Mouse (Mus musculus): Measurements from ENCODE around the gene Gm10553. TPM values are rescaled to one million over a fixed set of nuclear protein-coding genes. Genes with fewer than 3 reads are reported as not detected.
"Not testable (repeated sequence)": the region's sequence is repeated elsewhere in the genome, so short reads cannot be mapped to it uniquely, and the experiment has no call there.

The Gm10553 gene
- total RNA-seq (2022), result not detected

DNA sequence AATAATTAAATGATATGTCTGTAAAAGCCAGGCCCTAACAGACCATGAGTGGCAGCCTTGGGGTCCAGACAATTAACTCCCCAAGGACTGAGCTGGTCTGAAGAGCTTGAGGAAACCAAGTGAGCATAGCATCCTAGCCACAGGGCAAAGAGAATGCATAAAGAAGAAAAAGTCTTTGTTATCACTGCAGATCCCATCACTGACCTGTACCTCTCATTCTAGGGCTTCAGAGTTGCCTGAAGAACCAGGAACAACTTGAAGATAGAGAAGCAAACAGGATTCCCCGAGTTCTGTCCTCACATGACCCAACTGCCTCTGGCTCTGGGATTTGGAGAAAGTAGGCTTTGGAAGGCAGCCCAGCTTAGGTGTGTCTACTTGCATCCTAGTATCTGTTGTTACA lies at the start of gene Gm10553:
Gm10553 (plus strand) TSS at position 301 of the 400 bp plus-strand sequence.
- DNase-seq (ENCODE audit: low spot score), result not testable (repeated sequence)

GRCm38 (mm10) chr1:85071690-85072089 lies 28.3 kb upstream of the Gm10553 start:
- not testable (repeated sequence) for DNase-seq (ENCODE audit: low spot score)

GRCm38 (mm10) chr1:85073099-85073498 lies 26.9 kb upstream of the Gm10553 start:
- DNase-seq (ENCODE audit: low spot score), result not testable (repeated sequence)

DNA sequence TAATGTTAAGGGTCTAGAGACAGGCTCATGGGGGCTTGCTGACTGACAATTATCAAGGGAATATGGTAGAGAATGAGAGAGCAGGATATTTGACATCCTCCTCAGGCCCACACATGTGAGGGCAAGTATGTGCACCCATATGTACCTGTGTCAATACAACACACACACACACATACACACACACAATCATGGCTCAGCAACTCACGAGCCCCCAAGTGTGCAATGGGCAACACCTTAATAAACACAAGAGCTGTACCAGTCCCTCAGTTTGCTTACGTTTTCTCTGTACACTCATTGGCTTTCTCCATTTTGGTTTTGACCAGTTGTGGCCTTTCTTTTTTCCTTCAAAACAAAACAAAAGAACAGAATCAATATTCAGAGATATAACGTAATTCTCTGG lies 15.2 kb upstream of the Gm10553 start:
- not testable (repeated sequence) for DNase-seq (ENCODE audit: low spot score)

DNA sequence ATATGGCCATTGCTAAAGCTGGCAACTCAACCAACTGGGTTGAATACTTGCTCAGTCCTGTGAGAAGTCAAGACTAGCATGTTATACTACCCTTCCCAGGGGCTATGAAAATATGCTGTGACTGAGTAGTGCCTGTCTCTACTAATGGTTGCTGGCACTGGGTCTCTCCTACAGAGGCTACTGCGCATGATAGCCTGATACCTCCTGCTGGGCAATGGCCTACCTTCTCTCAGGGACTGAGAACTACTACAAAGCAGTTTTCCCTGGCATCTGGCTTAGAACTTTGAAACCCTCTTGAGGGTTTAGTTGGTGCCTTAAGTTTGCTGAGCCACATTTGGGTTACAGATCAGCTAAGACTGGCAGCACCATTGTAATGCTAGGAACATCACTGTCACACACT lies 13.8 kb upstream of the Gm10553 start:
- not testable (repeated sequence) for DNase-seq (ENCODE audit: low spot score)

GRCm38 (mm10) chr1:85092169-85092568 lies 7.8 kb upstream of the Gm10553 start:
- not testable (repeated sequence) for DNase-seq (ENCODE audit: low spot score)

- DNase-seq (ENCODE audit: low spot score), result not testable (repeated sequence)
These were observed 6.9 kb upstream of the Gm10553 start for GRCm38 (mm10) chr1:85093011-85093572.

- not testable (repeated sequence) for DNase-seq (ENCODE audit: low spot score)
These were observed 883 bp upstream of the Gm10553 start for GRCm38 (mm10) chr1:85099081-85099480.

- DNase-seq (ENCODE audit: low spot score), result not testable (repeated sequence)
These were observed 1.8 kb downstream of the Gm10553 start for GRCm38 (mm10) chr1:85101754-85102153.

DNA sequence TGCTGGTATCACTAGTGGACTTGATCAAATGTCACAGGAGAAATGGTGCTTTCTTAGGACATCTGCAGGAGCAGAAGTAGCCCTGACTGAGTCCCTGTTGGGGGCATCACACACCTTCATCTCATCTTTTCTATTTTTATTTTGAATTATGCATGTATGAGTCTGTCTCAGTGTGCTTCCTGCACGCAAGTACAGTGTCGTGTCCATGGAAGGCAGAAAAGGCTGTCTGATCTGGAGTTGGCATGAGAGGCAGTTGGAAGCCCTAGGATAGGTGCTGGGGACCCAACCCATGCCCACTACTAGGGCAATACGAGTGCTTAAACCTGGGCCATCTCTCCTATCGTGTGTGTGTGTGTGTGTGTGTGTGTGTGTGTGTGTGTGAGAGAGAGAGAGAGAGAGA lies 5.4 kb downstream of the Gm10553 start:
- not testable (repeated sequence) for DNase-seq (ENCODE audit: low spot score)

GRCm38 (mm10) chr1:85106013-85106412 lies 6.0 kb downstream of the Gm10553 start:
- DNase-seq (ENCODE audit: low spot score), result not testable (repeated sequence)

- DNase-seq (ENCODE audit: low spot score), result not testable (repeated sequence)
These were observed 9.8 kb downstream of the Gm10553 start, which contains the start of gene A530032D15Rik for GRCm38 (mm10) chr1:85109753-85110152. TSS of gene A530032D15Rik (minus strand) at chr1:85109853.

GRCm38 (mm10) chr1:85110876-85111275 lies 10.9 kb downstream of the Gm10553 start:
- not testable (repeated sequence) for DNase-seq (ENCODE audit: low spot score)

DNA sequence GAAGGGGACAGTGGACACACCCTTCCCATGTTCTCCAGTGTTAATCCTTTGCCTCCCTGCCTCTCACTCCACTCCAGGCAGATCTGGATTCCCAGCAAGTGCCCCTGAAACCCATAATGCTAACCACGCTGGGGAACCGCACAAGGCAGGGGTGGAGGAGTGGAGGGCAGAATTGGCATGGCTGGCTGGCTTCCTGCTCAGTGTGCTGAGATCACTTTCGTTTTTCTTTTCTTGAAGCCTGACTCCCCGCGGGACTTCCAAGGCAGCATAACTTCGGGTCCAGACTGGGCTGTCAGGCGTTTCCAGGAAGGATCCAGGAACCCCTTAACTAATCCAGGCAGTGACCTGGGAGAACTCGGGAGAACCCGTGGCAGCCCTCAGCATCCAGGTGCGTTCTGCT lies 11.6 kb downstream of the Gm10553 start:
- DNase-seq (ENCODE audit: low spot score), result not testable (repeated sequence)

- not testable (repeated sequence) for DNase-seq (ENCODE audit: low spot score)
These were observed 12.3 kb downstream of the Gm10553 start for GRCm38 (mm10) chr1:85112266-85112665.

DNA sequence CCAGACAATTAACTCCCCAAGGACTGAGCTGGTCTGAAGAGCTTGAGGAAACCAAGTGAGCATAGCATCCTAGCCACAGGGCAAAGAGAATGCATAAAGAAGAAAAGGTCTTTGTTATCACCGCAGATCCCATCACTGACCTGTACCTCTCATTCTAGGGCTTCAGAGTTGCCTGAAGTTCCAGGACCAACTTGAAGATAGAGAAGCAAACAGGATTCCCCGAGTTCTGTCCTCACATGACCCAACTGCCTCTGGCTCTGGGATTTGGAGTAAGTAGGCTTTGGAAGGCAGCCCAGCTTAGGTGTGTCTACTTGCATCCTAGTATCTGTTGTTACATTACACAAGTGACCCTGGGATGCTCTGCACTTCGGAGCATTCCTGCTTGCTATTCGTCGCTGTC lies 12.9 kb downstream of the Gm10553 start:
- not testable (repeated sequence) for DNase-seq (ENCODE audit: low spot score)

GRCm38 (mm10) chr1:85114078-85114477 lies 14.1 kb downstream of the Gm10553 start:
- not testable (repeated sequence) for DNase-seq (ENCODE audit: low spot score)

DNA sequence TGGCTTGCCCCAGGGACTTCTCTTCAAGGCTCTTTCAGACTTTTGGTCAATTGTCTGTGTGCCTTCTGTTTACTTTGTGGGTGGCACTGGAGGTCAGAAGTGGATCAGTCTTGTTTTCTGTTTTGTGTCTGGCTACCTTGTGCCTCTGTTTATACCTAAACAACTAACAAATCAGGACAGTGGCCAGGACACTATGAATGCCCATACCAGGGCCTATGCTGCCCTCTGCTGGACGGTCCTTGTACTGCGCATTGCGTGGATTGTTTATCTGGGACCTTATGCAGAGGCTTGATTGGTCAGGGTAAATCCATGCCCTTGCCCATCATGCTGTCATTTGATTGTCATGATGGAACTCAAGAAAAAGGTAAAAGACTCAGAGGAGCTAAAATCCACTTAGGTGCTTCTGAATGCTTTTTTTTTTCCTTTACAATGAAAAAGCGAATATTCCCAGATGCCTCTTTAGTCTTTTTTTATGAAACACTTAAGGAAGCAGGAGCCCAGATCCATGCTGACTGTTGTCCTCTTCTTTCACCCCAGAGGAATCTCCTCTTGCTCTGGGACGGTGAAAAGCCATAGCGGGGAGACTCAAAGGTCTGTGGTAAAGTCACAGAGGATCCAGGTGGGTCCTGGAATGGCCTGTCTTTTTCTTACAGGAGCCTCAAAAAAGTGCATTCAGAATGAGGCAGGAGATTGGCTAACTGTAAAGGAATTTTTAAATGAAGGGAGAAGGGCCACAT lies 14.9 kb downstream of the Gm10553 start:
- DNase-seq (ENCODE audit: low spot score), result not testable (repeated sequence)

GRCm38 (mm10) chr1:85117537-85117936 lies 17.6 kb downstream of the Gm10553 start:
- DNase-seq (ENCODE audit: low spot score), result not testable (repeated sequence)

DNA sequence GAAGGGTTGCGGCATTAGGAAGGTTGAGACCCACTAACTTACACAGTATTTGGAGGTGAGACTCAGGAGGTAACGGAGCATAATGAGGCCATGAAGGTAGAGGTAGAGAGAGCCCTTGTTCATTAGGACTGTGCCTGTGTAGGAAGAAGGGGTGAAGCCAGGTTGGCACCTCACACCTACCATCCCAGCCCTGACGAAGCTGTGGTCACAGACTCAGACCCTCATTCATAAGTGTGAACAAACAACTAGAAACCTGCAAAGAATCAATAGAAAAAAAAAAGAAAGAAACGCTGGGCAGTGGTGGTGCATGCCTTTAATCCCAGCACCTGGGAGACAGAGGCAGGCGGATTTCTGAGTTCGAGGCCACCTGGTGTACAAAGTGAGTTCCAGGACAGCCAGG lies 18.4 kb downstream of the Gm10553 start:
- DNase-seq (ENCODE audit: low spot score), result not testable (repeated sequence)

- not testable (repeated sequence) for DNase-seq (ENCODE audit: low spot score)
These were observed 21.9 kb downstream of the Gm10553 start for GRCm38 (mm10) chr1:85121841-85122240.

GRCm38 (mm10) chr1:85133671-85134070 lies 33.7 kb downstream of the Gm10553 start:
- not testable (repeated sequence) for DNase-seq (ENCODE audit: low spot score)
